Mouse (Mus musculus): ENCODE results near the gene Macrod1. TPM values are rescaled to one million over a fixed set of nuclear protein-coding genes. Genes with fewer than 3 reads are reported as not detected.

Macrod1 gene
- polyA plus RNA-seq, 1 experiment = 5.7 TPM

GRCm38 (mm10) chr19:7057722-7058207 lies 1.2 kb downstream of the Macrod1 start:
- DNase-seq (ENCODE audit: low read depth) = peak; percentile 86
- TF ChIP-seq POLR2A (IDR thresholded peaks at IDR 0.05; ENCODE audit: borderline replicate concordance, extremely low read depth, insufficient read depth, insufficient read length, poor library complexity, severe bottlenecking) = no peak
- TF ChIP-seq CTCF (IDR thresholded peaks at IDR 0.05; ENCODE audit: borderline replicate concordance, extremely low read depth, insufficient read depth, insufficient read length) = peak; percentile 52; the same call in 1 of the 2 replicates

GRCm38 (mm10) chr19:7058541-7058940 lies 1.9 kb downstream of the Macrod1 start:
- TF ChIP-seq CTCF (IDR thresholded peaks at IDR 0.05; ENCODE audit: borderline replicate concordance, extremely low read depth, insufficient read depth, insufficient read length) (no peak), POLR2A (IDR thresholded peaks at IDR 0.05; ENCODE audit: borderline replicate concordance, extremely low read depth, insufficient read depth, insufficient read length, poor library complexity, severe bottlenecking) (no peak)
- DNase-seq (ENCODE audit: low read depth) = no peak

- TF ChIP-seq POLR2A (IDR thresholded peaks at IDR 0.05; ENCODE audit: borderline replicate concordance, extremely low read depth, insufficient read depth, insufficient read length, poor library complexity, severe bottlenecking) (no peak), CTCF (IDR thresholded peaks at IDR 0.05; ENCODE audit: borderline replicate concordance, extremely low read depth, insufficient read depth, insufficient read length) (no peak)
- no peak for DNase-seq (ENCODE audit: low read depth)
Observed at GRCm38 (mm10) chr19:7062110-7062509, 5.5 kb downstream of the Macrod1 start.

GRCm38 (mm10) chr19:7062916-7063315 lies 6.3 kb downstream of the Macrod1 start:
- no peak for DNase-seq (ENCODE audit: low read depth)
- TF ChIP-seq POLR2A (IDR thresholded peaks at IDR 0.05; ENCODE audit: borderline replicate concordance, extremely low read depth, insufficient read depth, insufficient read length, poor library complexity, severe bottlenecking) = no peak
- TF ChIP-seq CTCF (IDR thresholded peaks at IDR 0.05; ENCODE audit: borderline replicate concordance, extremely low read depth, insufficient read depth, insufficient read length) = no peak

GRCm38 (mm10) chr19:7064571-7064970 lies 8.0 kb downstream of the Macrod1 start:
- TF ChIP-seq CTCF (IDR thresholded peaks at IDR 0.05; ENCODE audit: borderline replicate concordance, extremely low read depth, insufficient read depth, insufficient read length) (peak; percentile 100), POLR2A (IDR thresholded peaks at IDR 0.05; ENCODE audit: borderline replicate concordance, extremely low read depth, insufficient read depth, insufficient read length, poor library complexity, severe bottlenecking) (no peak)
- peak; percentile 90 for DNase-seq (ENCODE audit: low read depth)

- TF ChIP-seq POLR2A (IDR thresholded peaks at IDR 0.05; ENCODE audit: borderline replicate concordance, extremely low read depth, insufficient read depth, insufficient read length, poor library complexity, severe bottlenecking) (no peak), CTCF (IDR thresholded peaks at IDR 0.05; ENCODE audit: borderline replicate concordance, extremely low read depth, insufficient read depth, insufficient read length) (no peak)
- peak; percentile 81 for DNase-seq (ENCODE audit: low read depth)
Observed at GRCm38 (mm10) chr19:7066034-7066827, 9.6 kb downstream of the Macrod1 start.

- TF ChIP-seq CTCF (IDR thresholded peaks at IDR 0.05; ENCODE audit: borderline replicate concordance, extremely low read depth, insufficient read depth, insufficient read length) (no peak), POLR2A (IDR thresholded peaks at IDR 0.05; ENCODE audit: borderline replicate concordance, extremely low read depth, insufficient read depth, insufficient read length, poor library complexity, severe bottlenecking) (no peak)
- DNase-seq (ENCODE audit: low read depth) = no peak
Observed at GRCm38 (mm10) chr19:7066828-7067342, 10.3 kb downstream of the Macrod1 start.

GRCm38 (mm10) chr19:7067344-7068050 lies 10.9 kb downstream of the Macrod1 start:
- TF ChIP-seq POLR2A (IDR thresholded peaks at IDR 0.05; ENCODE audit: borderline replicate concordance, extremely low read depth, insufficient read depth, insufficient read length, poor library complexity, severe bottlenecking) (no peak), CTCF (IDR thresholded peaks at IDR 0.05; ENCODE audit: borderline replicate concordance, extremely low read depth, insufficient read depth, insufficient read length) (no peak)
- DNase-seq (ENCODE audit: low read depth) = no peak

GRCm38 (mm10) chr19:7068136-7068535 lies 11.5 kb downstream of the Macrod1 start:
- peak; percentile 92 for DNase-seq (ENCODE audit: low read depth)
- TF ChIP-seq POLR2A (IDR thresholded peaks at IDR 0.05; ENCODE audit: borderline replicate concordance, extremely low read depth, insufficient read depth, insufficient read length, poor library complexity, severe bottlenecking) = no peak
- peak; percentile 94 for TF ChIP-seq CTCF (IDR thresholded peaks at IDR 0.05; ENCODE audit: borderline replicate concordance, extremely low read depth, insufficient read depth, insufficient read length)

- TF ChIP-seq POLR2A (IDR thresholded peaks at IDR 0.05; ENCODE audit: borderline replicate concordance, extremely low read depth, insufficient read depth, insufficient read length, poor library complexity, severe bottlenecking) (no peak), CTCF (IDR thresholded peaks at IDR 0.05; ENCODE audit: borderline replicate concordance, extremely low read depth, insufficient read depth, insufficient read length) (peak; percentile 45; the same call in 1 of the 2 replicates)
- DNase-seq (ENCODE audit: low read depth) = peak; percentile 68
Observed at GRCm38 (mm10) chr19:7068661-7069531, 12.3 kb downstream of the Macrod1 start.

Data from brain, embryonic 14.5 days (tissue).